Mouse (Mus musculus) mature B cell (primary cell): ENCODE data around the gene Tmem192.

Source experiments
- in situ Hi-C: fragments of 300-500 bp; cut with MboI; formaldehyde crosslinking; loops from 2 replicates; pipeline ENCODE4 v1.14.3; 2019

The Tmem192 gene

GRCm38 (mm10) chr8:64946820-64947697 lies at the start of gene Tmem192:
TSS of gene Tmem192 (plus strand) at chr8:64947185.
- in situ Hi-C loops = loop anchor here (10.0 to 25.0 kb wide), 4 partner anchors 92 to 1915 kb away; partner anchors contain the start of genes Klhl2, Msmo1, Naf1 and Tma16

GRCm38 (mm10) chr8:64898710-64899109 lies 48.3 kb upstream of the Tmem192 start:
- in situ Hi-C loops = no loop called here

GRCm38 (mm10) chr8:64900645-64901044 lies 46.3 kb upstream of the Tmem192 start:
- in situ Hi-C loops = no loop called here

- in situ Hi-C loops = no loop called here
Measured at GRCm38 (mm10) chr8:64901527-64902156, 45.3 kb upstream of the Tmem192 start.

- in situ Hi-C loops = no loop called here
Measured at GRCm38 (mm10) chr8:64902191-64902590, 44.8 kb upstream of the Tmem192 start.

GRCm38 (mm10) chr8:64903778-64904177 lies 43.2 kb upstream of the Tmem192 start:
- in situ Hi-C loops = no loop called here

GRCm38 (mm10) chr8:64910026-64910425 lies 37.0 kb upstream of the Tmem192 start:
- in situ Hi-C loops = no loop called here

GRCm38 (mm10) chr8:64916793-64917192 lies 30.2 kb upstream of the Tmem192 start:
- in situ Hi-C loops = no loop called here

- in situ Hi-C loops = no loop called here
Measured at GRCm38 (mm10) chr8:64923329-64923728, 23.7 kb upstream of the Tmem192 start.

- in situ Hi-C loops = loop anchor here (25.0 kb wide), 1 partner anchor 1937 kb away; the partner anchor contains the start of gene Naf1
Measured at GRCm38 (mm10) chr8:64925762-64926161, 21.2 kb upstream of the Tmem192 start.

- in situ Hi-C loops = loop anchor here (25.0 kb wide), 1 partner anchor 1936 kb away; the partner anchor contains the start of gene Naf1
Measured at GRCm38 (mm10) chr8:64926355-64926754, 20.6 kb upstream of the Tmem192 start.

- in situ Hi-C loops = loop anchor here (25.0 kb wide), 1 partner anchor 1933 kb away; the partner anchor contains the start of gene Naf1
Measured at GRCm38 (mm10) chr8:64928938-64929337, 18.0 kb upstream of the Tmem192 start.

- in situ Hi-C loops = loop anchor here (25.0 kb wide), 1 partner anchor 1927 kb away; the partner anchor contains the start of gene Naf1
Measured at GRCm38 (mm10) chr8:64934997-64935396, 12.0 kb upstream of the Tmem192 start.

- in situ Hi-C loops = loop anchor here (10.0 to 25.0 kb wide), 4 partner anchors 86 to 1921 kb away; partner anchors contain the start of genes Klhl2, Msmo1, Naf1 and Tma16
Measured at GRCm38 (mm10) chr8:64941019-64941418, 6.0 kb upstream of the Tmem192 start.

- in situ Hi-C loops = loop anchor here (10.0 to 25.0 kb wide), 4 partner anchors 87 to 1921 kb away; partner anchors contain the start of genes Klhl2, Msmo1, Naf1 and Tma16
Measured at GRCm38 (mm10) chr8:64941495-64941894, 5.5 kb upstream of the Tmem192 start.

GRCm38 (mm10) chr8:64942946-64943345 lies 4.0 kb upstream of the Tmem192 start:
- in situ Hi-C loops = loop anchor here (10.0 to 25.0 kb wide), 4 partner anchors 88 to 1919 kb away; partner anchors contain the start of genes Klhl2, Msmo1, Naf1 and Tma16

- in situ Hi-C loops = loop anchor here (10.0 to 25.0 kb wide), 4 partner anchors 90 to 1917 kb away; partner anchors contain the start of genes Klhl2, Msmo1, Naf1 and Tma16
Measured at GRCm38 (mm10) chr8:64944831-64945230, 2.2 kb upstream of the Tmem192 start.

GRCm38 (mm10) chr8:64945606-64946005 lies 1.4 kb upstream of the Tmem192 start:
- in situ Hi-C loops = loop anchor here (10.0 to 25.0 kb wide), 4 partner anchors 91 to 1917 kb away; partner anchors contain the start of genes Klhl2, Msmo1, Naf1 and Tma16

- in situ Hi-C loops = loop anchor here (10.0 to 25.0 kb wide), 4 partner anchors 92 to 1916 kb away; partner anchors contain the start of genes Klhl2, Msmo1, Naf1 and Tma16
Measured at GRCm38 (mm10) chr8:64946441-64946819, 555 bp upstream of the Tmem192 start.

GRCm38 (mm10) chr8:64947698-64948034 lies 681 bp downstream of the Tmem192 start:
- in situ Hi-C loops = loop anchor here (10.0 to 25.0 kb wide), 4 partner anchors 93 to 1915 kb away; partner anchors contain the start of genes Klhl2, Msmo1, Naf1 and Tma16

- in situ Hi-C loops = loop anchor here (10.0 to 25.0 kb wide), 4 partner anchors 94 to 1914 kb away; partner anchors contain the start of genes Klhl2, Msmo1, Naf1 and Tma16
Measured at GRCm38 (mm10) chr8:64948371-64948770, 1.4 kb downstream of the Tmem192 start.

- in situ Hi-C loops = no loop called here
Measured at GRCm38 (mm10) chr8:64952101-64952500, 5.1 kb downstream of the Tmem192 start.
